Mouse (Mus musculus) cerebellum, adult 9-10 months (tissue): Measurements from ENCODE around the gene Klrb1b.

Experiments
- DNase-seq: peaks from one replicate; pipeline ENCODE4 v3.0.0; 2022

Klrb1b gene

DNA sequence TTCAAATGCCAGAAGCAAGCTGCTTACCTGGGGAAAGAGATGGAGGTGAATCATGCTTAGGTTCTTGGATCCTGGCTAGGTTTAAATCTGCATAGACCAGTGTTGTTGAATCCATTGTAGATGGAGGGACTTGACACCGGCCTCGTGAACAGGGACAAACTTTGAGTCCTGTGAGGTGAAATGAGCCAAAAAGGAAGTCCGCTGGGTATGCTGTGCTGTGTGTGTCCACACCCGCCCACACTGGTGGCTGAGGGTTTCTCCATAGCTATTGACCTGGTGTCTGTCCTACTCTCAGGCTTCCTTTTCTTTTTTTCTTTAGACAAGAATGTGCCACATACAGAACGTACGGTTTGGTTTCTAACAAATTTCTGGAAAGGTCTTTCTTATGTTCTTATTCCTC is at the start of gene Klrb1b, which contains the start of gene Gm44511:
TSS of gene Klrb1b (minus strand) at position 200 of the 400 bp plus-strand sequence.
TSS of gene Gm44511 (minus strand) at position 184 of the 400 bp plus-strand sequence.
- no peak for DNase-seq

DNA sequence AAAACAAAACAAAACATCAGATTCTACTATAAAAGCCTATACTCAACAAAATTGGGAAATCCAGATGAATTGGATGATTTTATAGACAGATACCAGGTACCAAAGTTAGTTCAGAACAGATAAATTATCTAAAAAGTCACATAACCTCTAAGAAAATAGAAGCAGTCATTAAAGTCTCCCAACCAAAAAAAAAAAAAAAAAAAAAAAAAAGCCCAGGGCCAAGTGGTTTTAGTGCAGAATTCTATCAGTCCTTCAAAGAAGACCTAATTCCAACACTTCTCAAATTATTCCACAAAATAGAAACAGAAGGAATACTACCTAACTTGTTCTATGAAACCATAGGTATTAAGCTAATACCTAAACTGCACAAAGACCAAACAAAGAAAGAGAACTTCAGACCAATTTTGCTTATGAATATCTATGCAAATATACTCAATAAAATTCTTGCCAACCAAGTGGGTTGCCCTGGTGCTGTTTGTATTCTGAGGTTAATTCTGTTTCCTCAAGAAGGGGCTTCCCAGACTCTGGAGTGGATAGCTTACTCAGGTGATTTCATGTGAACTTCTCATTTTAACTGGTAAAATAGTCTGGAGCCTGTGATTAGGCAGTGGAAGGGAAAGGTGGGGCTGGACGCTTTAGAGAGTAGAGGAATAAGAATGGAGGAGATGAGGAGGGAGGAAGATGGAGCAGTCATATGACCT is 45.9 kb upstream of the Klrb1b start:
- no peak for DNase-seq

GRCm38 (mm10) chr6:128868861-128869260 is 42.7 kb upstream of the Klrb1b start:
- no peak for DNase-seq

- no peak for DNase-seq
Observed at GRCm38 (mm10) chr6:128857976-128858375, 31.8 kb upstream of the Klrb1b start.

DNA sequence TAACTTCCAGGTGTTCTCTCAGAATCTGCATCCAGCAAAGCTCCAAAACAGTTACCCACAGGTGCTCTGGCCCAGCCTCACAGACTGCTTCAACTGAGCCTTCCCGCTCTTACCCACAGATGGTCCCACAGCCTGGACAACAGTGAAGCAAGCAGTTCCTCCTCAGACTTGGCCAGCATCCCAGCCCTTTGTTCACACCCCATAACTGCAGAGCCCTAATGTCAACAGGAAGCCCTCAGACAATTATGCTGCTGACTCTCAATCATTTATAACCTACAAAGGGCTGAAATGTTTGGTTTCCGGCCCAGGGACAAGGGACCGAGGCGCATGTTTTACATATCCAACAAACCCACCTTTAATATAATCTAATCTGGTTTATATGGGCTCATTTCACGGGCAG is 30.1 kb upstream of the Klrb1b start:
- DNase-seq = peak; percentile 62

DNA sequence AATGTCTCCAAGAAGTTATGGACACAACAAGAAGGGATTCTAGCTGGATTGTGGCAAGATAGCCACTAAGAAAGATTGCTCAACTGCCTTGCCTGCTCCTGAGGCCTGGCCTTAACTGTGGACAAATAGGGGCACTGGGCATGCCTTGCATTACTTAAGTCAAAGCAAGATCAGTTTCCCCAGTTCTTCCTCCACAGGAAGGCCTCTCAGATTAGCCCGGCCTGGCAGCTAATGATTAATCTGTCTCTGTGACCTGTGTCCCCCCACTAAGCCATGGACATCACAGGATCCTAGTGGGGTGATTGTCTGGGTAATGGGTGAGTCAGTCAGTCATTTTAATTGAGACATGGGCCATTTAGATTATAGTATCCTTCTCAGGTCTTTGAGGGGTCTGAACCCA is 29.3 kb upstream of the Klrb1b start:
- DNase-seq = no peak

DNA sequence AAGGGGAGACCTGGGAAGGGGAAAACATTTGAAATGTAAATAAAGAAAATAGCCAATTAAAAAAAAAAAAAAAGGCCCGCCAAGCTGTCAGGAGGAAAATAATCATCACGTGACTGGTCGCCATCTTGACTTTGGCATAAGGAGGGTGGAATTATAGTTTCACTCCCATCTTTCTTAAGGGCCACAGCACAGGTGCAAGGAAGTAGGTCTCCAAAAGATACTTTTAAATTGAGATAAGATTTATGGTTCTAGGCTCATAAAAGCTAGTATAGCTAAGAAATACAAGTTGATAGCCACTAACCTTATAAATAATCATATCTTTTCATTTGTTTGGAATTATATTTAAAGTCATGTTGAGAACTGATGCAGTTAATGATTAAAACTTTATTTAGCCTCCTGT is 28.8 kb upstream of the Klrb1b start:
- no peak for DNase-seq

DNA sequence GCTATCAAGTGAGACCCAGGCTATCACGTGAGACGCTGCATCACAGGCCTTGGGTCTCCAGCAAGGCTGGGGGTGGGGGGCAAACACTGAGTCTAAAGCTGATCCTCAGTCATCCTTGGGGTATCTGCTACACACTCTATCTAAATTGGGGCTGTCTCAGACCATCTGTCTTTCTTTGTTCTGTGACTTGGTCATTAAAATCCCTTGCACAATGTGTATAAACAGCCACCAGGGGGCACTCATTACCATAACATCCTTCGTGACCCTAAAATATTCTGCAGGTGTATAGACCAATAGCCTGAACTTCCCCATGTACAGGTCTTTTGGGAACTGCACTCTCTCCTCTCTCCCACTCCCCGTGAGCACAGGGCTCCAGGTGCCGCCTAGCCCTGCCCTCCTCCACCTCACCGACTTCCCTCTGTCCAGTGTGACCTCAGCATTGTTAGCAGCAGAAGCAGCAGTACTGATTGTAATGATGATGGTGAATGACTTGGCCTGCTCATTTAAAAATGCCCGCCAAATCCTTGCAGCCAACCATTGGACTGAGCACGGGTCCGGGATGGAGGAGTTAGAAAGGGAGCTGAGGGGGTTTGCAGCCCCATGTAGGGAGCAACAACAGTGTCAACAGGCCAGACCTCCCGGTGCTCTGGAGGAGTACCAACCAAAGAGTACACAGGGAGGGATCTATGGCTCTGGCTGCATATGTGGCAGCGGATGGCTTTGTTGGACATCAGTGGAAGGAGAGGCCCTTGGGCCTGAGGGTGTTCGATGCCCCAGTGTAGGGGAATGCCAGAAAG is 28.1 kb upstream of the Klrb1b start:
- DNase-seq = peak; percentile 66

DNA sequence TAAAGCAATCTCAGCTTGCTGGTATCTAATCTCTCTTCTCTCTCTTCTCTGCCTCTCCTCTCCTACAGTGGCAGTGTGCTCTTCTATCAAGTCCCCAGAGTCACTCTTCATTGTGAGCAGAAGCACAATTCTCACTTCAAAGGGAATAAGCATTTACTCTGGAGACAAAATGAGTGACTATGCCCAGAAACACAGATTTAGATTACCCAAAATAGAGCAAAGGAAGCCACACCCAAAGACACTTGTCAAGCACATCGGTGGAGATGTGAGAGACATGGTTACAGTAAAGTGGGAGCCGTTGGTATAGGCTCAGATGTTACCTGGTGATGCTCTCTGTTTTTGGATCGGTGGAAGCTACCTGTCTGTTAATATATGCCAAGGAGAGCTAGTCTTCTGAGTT is 26.6 kb upstream of the Klrb1b start:
- DNase-seq = no peak

GRCm38 (mm10) chr6:128851151-128851550 is 25.0 kb upstream of the Klrb1b start:
- no peak for DNase-seq

GRCm38 (mm10) chr6:128850671-128851070 is 24.5 kb upstream of the Klrb1b start:
- no peak for DNase-seq

DNA sequence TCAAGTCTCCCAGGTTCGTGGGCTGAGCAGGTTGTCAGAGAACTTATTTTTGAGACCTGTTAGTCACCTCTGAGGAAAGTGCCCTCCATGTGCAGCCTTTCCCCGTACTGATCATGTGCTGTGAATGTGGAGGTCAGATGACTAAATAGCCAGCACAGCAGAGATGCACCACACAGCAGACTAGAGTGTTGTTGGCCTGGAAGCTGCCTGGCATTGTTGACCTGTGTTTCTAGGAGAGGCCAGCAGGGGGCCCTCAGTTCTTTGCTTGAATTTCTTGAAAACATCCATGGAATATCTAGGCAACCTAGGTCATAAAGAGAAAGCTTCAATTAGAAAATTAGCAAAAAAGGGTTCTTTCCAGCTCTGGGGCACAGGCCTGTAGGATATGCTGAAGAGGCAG is 23.8 kb upstream of the Klrb1b start:
- peak; percentile 24 for DNase-seq

DNA sequence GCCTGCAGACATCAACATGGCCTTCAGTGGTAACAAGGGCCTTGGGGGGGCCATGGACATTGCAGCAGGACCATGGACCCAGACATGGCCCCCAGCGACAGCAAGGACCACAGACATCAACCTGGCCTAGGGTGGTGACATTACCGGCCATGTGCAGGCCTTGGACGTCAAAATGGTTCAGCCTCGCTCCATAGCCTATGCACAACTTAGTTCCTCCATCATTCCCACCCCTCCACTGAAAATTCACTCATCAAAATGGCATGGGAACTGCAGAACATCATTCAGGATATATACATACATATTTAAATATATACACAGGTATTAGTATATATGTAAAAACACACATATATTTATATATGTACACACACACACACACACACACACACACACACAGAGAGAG is 21.3 kb upstream of the Klrb1b start:
- no peak for DNase-seq

DNA sequence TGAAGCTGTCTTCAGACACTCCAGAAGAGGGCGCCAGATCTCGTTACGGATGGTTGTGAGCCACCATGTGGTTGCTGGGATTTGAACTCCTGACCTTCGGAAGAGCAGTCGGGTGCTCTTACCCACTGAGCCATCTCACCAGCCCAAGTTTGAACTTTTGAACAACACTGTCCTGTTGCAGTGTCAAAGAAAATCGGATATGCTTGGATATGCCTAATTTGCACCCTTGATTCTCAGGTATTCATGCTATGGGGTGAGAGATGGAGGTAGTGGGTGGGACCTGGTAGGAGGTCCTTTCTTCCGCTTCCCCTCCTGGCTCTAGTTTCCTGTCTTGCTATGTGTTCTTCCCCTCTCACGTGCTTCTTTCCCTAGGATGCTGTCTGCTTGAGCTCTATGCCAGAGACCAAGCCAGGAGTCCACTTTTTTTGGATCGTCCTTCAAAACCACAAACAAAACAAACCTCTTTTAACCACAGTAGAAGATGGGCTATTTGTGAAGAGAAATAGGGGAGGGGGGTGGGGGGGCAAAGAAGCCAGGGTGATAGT is 19.9 kb upstream of the Klrb1b start:
- no peak for DNase-seq

- peak; percentile 87 for DNase-seq
Observed at GRCm38 (mm10) chr6:128845319-128845979, 19.3 kb upstream of the Klrb1b start.

GRCm38 (mm10) chr6:128844586-128845080 is 18.5 kb upstream of the Klrb1b start:
- DNase-seq = peak; percentile 48

GRCm38 (mm10) chr6:128844131-128844530 is 18.0 kb upstream of the Klrb1b start:
- DNase-seq = peak; percentile 38

GRCm38 (mm10) chr6:128843479-128843992 is 17.4 kb upstream of the Klrb1b start:
- peak; percentile 74 for DNase-seq

GRCm38 (mm10) chr6:128842945-128843478 is 16.9 kb upstream of the Klrb1b start:
- peak; percentile 96 for DNase-seq

GRCm38 (mm10) chr6:128842356-128842944 is 16.3 kb upstream of the Klrb1b start:
- DNase-seq = peak; percentile 88

DNA sequence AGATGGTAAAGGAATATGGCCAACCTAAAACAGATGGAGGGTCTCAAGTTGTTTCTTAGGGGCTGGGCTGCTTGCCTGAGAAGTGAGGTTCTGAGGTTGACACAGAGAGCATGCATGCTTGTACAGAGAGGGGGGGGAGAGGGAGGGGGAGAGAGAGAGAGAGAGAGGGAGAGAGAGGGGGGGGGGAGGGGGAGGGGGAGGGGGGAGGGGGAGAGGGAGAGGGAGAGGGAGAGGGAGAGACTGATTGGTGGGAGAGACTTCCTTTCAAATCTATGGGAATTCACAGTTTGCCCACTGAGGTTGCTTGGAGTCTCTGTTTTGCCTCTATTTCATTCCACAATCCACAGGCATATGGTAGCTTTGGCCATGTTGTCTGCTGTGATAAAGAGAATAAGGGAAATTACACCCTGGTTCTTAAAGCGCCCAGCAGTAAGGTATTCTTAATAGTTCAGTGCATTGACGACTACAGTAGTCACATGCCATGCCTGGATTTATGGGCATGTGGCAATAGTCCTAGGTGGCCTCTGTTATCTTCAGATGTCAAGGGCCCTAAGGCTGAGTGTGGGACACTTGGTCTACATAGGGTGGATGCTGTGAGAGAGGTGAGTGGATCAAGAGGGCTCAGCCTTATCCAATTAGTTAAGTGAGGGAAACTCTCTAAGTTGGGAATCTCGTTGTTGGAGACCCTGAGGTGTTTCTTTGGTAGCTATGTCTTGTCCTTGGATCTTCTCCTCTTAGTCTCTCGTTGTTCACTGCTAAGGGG is 15.4 kb upstream of the Klrb1b start:
- DNase-seq = peak; percentile 34
